Mouse (Mus musculus) common myeloid progenitor, adult 5-6 weeks (primary cell): ENCODE measurements at regions not wholly inside any gene's neighbourhood (a gene's known extent, or its start where the extent isn't known, plus 50 kb on each side); places are given as distances from the start of the nearest gene placed in this dataset.

ENCODE experiments used
- ATAC-seq: replicated peaks from 2 replicates; pipeline ENCODE4 v1.8.0; 2016; ENCODE audit warnings: low read depth, mild to moderate bottlenecking, moderate TSS enrichment, inconsistent platforms; ENCODE audit not compliant: poor library complexity, severe bottlenecking

- peak; percentile 85 for ATAC-seq
Observed at GRCm38 (mm10) chr15:25468478-25468877, 54.9 kb upstream of the Basp1 start.

GRCm38 (mm10) chr15:25469185-25469845 lies 55.8 kb upstream of the Basp1 start:
- no peak for ATAC-seq

GRCm38 (mm10) chr15:25471331-25471730 lies 57.8 kb upstream of the Basp1 start:
- no peak for ATAC-seq

- ATAC-seq = no peak
Observed at GRCm38 (mm10) chr15:25473201-25473710, 59.7 kb upstream of the Basp1 start.

GRCm38 (mm10) chr15:25474096-25474495 lies 60.5 kb upstream of the Basp1 start:
- ATAC-seq = no peak

- ATAC-seq = no peak
Observed at GRCm38 (mm10) chr15:25482586-25482985, 69.0 kb upstream of the Basp1 start.

GRCm38 (mm10) chr15:25485372-25485771 lies 71.8 kb upstream of the Basp1 start:
- no peak for ATAC-seq

- ATAC-seq = peak; percentile 65
Observed at GRCm38 (mm10) chr15:25486158-25486557, 72.6 kb upstream of the Basp1 start.

GRCm38 (mm10) chr15:25489804-25490203 lies 76.2 kb upstream of the Basp1 start:
- no peak for ATAC-seq

- ATAC-seq = no peak
Observed at GRCm38 (mm10) chr15:25492161-25492746, 78.7 kb upstream of the Basp1 start.

- ATAC-seq = no peak
Observed at GRCm38 (mm10) chr15:25494687-25495299, 81.2 kb upstream of the Basp1 start.

- peak; percentile 25; the same call in 1 of the 2 replicates for ATAC-seq
Observed at GRCm38 (mm10) chr15:25495926-25496644, 82.5 kb upstream of the Basp1 start.

GRCm38 (mm10) chr15:25497743-25498142 lies 84.2 kb upstream of the Basp1 start:
- ATAC-seq = no peak

GRCm38 (mm10) chr15:25498422-25498821 lies 84.9 kb upstream of the Basp1 start:
- no peak for ATAC-seq

- no peak for ATAC-seq
Observed at GRCm38 (mm10) chr15:25502513-25502912, 88.9 kb upstream of the Basp1 start.

GRCm38 (mm10) chr15:25503104-25503503 lies 89.5 kb upstream of the Basp1 start:
- ATAC-seq = no peak

GRCm38 (mm10) chr15:25509139-25509538 lies 95.6 kb upstream of the Basp1 start:
- ATAC-seq = no peak

- ATAC-seq = no peak
Observed at GRCm38 (mm10) chr15:25509584-25509983, 96.0 kb upstream of the Basp1 start.

GRCm38 (mm10) chr15:25510060-25510492 lies 96.5 kb upstream of the Basp1 start:
- no peak for ATAC-seq

- no peak for ATAC-seq
Observed at GRCm38 (mm10) chr15:25518025-25518928, 104.0 kb upstream of the Myo10 start.
